Mouse (Mus musculus) bone marrow, adult 2 months (tissue): Measurements from ENCODE around the gene Poldip2. TPM values are rescaled to one million over a fixed set of nuclear protein-coding genes. Genes with fewer than 3 reads are reported as not detected.
"Not testable (repeated sequence)": the region's sequence is repeated elsewhere in the genome, so short reads cannot be mapped to it uniquely, and the experiment has no call there.

Experiments used
- H3K27ac ChIP-seq: fragments of 200-500 bp; 2 replicates; pipeline ENCODE4 v1.5.1; 2012; ENCODE audit warnings: low read depth, mild to moderate bottlenecking, control low read depth, inconsistent platforms, low read length; ENCODE audit not compliant: control insufficient read depth, poor library complexity, insufficient read depth
- H3K4me1 ChIP-seq: fragments of 200-500 bp; 2 replicates; pipeline ENCODE4 v1.6.1; 2011; ENCODE audit warnings: low read length; ENCODE audit not compliant: control insufficient read depth, insufficient read depth
- H3K4me3 ChIP-seq: fragments of 200-500 bp; replicated peaks from 2 replicates; pipeline ENCODE3; 2011; ENCODE audit warnings: mild to moderate bottlenecking, low read depth, low read length, control low read depth; ENCODE audit not compliant: control insufficient read depth
- CTCF ChIP-seq: fragments of 200-500 bp; IDR thresholded peaks from 2 replicates; pipeline ENCODE4 v1.5.1; 2011; ENCODE audit warnings: low read length, control low read depth; ENCODE audit not compliant: control insufficient read depth, insufficient read depth
- POLR2A ChIP-seq: fragments of 200-500 bp; IDR thresholded peaks from 2 replicates; pipeline ENCODE4 v1.6.1; 2011; ENCODE audit warnings: low read depth, mild to moderate bottlenecking, control low read depth, low read length, borderline replicate concordance; ENCODE audit not compliant: control insufficient read depth
- WGBS: fragments of 180-500 bp; shearing (Covaris S2); methylation state at CpG from one replicate; pipeline ENCODE4 v1.1.7; 2018; 5-methylcytosine and 5-hydroxymethylcytosine counted together
- polyA plus RNA-seq: library from polyadenylated mRNA; stranded (reverse); fragments of >200 nt; gene quantifications from 2 replicates; pipeline ENCODE4 v1.2.4, GENCODE M21; 2011; ENCODE audit warnings: low replicate concordance; ENCODE audit not compliant: missing spikeins, insufficient read depth, insufficient read length

Poldip2 gene
- polyA plus RNA-seq, 1 experiment: 19.0 TPM

DNA sequence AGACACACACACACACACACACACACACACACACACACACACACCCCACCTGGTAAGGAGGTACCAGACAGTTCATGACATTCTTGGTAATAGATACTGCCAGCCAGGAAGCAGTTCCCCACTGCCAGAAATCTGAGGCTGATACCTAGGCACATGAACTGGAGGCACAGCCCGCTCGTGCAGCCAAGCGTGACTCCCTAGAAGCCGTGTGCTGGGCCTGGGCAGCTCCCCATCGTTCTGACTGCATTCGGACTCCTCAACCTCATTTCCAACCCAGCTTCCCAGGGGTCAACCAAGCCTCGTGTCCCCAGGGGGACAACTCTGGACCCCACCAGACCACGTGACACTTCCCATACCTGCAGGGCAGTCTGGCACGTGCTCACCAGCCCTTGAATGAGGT, 16.7 kb downstream of the Poldip2 start:
- Histone ChIP-seq H3K4me3 (no peak overlapping the region), H3K27ac (no peak overlapping the region), H3K4me1 (no peaks in the 10 kb centered on the region)
- no peak for TF ChIP-seq POLR2A
- no peak for TF ChIP-seq CTCF
- 87% methylated on average over 9 of the region's 9 CpGs for WGBS

DNA sequence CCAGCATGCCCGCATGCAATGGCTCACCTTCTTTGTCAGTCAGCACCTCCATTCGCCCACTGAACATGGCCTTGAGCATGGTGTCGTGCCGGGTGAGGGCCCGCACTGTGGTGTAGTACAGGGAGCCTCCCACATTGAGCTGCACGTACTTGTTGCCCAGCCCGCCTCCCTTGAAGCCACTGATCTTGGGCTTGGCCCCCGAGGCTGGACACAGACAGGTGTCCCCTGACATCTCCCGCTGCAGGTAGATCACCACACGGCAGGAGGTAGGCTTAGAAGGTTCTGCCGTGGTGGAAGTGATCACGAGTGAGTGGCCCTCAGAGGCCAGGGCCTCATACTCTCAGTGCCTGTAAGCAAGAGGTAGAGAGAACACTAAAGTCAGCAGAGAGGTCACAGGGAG, 18.0 kb downstream of the Poldip2 start:
- H3K4me1 ChIP-seq: no peaks in the 10 kb centered on the region; the same call in 1 of the 2 replicates
- TF ChIP-seq CTCF (no peak), POLR2A (no peak)
- 82% methylated on average over 12 of the region's 12 CpGs for WGBS
- H3K27ac ChIP-seq: no peak overlapping the region
- H3K4me3 ChIP-seq: no peak overlapping the region

DNA sequence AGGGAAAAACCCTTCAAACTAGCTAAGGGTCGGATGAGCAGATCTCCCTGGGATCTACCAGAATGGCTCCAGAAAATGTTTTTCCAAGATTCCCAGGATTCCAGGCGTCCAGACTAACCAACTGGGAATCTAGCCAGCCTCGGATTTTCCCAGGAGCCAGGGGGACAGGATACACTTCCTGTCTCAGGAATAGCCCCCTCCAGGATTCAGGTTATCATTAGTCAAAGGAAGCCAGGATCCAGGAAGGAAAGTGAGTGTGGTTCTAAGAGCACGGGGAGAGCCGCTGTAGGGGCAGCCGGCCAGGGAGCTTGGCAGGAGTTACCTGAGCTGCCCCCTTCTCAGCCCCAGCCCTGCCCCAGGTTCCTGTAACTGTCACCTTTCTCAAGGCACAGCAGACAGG, 19.1 kb downstream of the Poldip2 start:
- TF ChIP-seq POLR2A (no peak), CTCF (no peak)
- H3K27ac ChIP-seq: no peak overlapping the region
- 78% methylated on average over 6 of the region's 6 CpGs for WGBS

DNA sequence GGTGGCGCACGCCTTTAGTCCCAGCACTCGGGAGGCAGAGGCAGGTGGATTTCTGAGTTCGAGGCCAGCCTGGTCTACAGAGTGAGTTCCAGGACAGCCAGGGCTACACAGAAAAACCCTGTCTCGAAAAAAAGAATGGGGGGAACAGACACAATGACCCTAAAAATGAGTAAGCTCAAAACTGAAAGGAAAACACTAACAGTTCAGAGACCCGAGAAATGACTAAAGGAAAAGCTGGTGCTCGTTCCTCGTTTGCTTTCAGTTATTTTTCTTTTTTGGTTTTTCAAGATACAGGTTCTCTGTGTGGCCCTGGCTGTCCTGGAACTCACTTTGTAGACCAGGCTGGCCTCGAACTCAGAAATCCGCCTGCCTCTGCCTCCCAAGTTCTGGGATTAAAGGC, 19.5 kb downstream of the Poldip2 start:
- not testable (repeated sequence) for H3K4me1 ChIP-seq, H3K27ac ChIP-seq, H3K4me3 ChIP-seq
- WGBS: 74% methylated on average over 10 of the region's 10 CpGs

More for the DNA sequence above, 19.1 kb downstream of the Poldip2 start:
- no peak overlapping the region for H3K4me3 ChIP-seq
- H3K4me1 ChIP-seq: no peaks in the 10 kb centered on the region; the same call in 1 of the 2 replicates

- H3K4me3 ChIP-seq: no peak overlapping the region
- H3K4me1 ChIP-seq: no peaks in the 10 kb centered on the region; the same call in 1 of the 2 replicates
- WGBS: 64% methylated on average over 4 of the region's 4 CpGs
- H3K27ac ChIP-seq: no peak overlapping the region
- no peak for TF ChIP-seq POLR2A
- TF ChIP-seq CTCF: no peak
These were observed 22.5 kb downstream of the Poldip2 start for GRCm38 (mm10) chr11:78534516-78534915.

DNA sequence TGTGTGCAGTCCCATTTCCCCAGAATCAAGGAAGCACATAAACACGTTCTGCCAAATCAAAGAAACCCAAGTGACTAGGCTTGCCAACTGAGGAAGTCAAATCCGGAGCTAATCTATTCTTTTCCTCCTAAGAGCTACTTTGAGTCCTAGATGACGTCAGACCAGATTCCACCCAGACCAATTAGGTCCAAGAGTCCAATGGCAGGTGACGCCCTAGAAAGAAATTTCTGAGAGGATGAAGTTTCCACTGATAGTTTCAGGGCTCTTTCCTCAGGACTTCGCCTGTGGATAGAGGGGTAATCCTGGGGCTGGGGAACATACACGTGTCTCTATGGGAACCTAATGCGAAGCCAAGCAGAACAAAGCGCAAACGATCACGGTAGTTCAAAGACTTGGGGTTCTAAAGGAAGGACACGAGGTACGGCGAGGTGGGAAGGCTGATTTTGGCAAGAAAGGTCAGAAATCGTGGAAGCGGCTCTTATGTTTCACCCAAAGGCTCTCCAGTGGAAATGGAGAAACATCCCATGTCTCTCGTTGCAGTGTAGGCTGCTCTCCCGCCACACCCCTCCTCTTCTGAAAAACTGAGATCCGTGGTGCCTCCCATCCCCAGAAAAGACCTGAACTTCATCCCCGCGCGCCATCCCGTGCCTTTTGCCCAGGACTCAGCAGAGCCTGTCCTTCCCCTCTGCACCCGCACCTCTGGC, 23.5 kb downstream of the Poldip2 start:
- no peaks in the 10 kb centered on the region; the same call in 1 of the 2 replicates for H3K4me1 ChIP-seq
- no peak for TF ChIP-seq CTCF
- no peak for TF ChIP-seq POLR2A
- WGBS: under 1% methylated on average over 23 of the region's 23 CpGs
- peak overlapping the region; percentile 82 for H3K4me3 ChIP-seq
- H3K27ac ChIP-seq: peak overlapping the region; percentile 56

DNA sequence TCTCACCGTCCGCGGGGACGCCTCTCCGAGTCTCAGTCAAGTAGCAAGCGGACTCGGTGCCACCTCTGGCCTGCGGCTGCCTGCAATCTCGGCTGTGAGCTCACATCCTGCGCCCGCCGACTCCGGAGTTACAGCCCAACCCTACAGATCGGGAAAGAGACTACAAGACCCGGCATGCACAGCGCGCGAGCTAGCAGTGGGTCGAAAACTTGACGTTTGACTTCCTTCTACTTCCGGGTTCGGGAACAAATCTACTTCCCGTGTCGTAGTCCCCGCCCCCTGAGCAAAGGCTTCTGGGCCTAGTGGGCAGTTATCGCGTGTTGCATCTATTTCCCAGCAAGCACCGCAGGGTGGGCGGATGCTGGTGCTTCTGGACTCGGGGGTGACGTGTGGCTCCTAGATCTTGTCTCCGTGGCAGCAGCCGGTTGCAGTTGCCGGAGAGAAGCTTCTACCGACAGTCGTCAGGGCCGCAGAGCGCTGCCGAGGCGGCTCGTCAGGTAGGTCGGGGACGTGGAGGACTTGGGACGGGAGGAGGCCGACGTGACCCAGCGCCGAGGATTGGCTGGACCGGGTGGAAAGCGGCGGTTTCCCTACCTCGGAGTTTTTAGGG, 24.2 kb downstream of the Poldip2 start, which contains the start of the genes Tnfaip1 and Ift20:
Gene Tnfaip1 (minus strand): TSS at position 253 of the 610 bp plus-strand sequence.
Gene Ift20 (plus strand): TSS at position 282 of the 610 bp plus-strand sequence.
- under 1% methylated on average over 52 of the region's 52 CpGs for WGBS
- Histone ChIP-seq H3K4me1 (no peaks in the 10 kb centered on the region; the same call in 1 of the 2 replicates), H3K27ac (peak within 1 kb of the TSS; percentile 78), H3K4me3 (peak within 1 kb of the TSS; percentile 82)
- TF ChIP-seq POLR2A: peak; percentile 83; the same call in 1 of the 2 replicates
- no peak for TF ChIP-seq CTCF

- Histone ChIP-seq H3K4me3 (peak overlapping the region; percentile 82), H3K4me1 (no peaks in the 10 kb centered on the region; the same call in 1 of the 2 replicates), H3K27ac (peak overlapping the region; percentile 78)
- WGBS: 2% methylated on average over 14 of the region's 14 CpGs
- TF ChIP-seq CTCF (no peak), POLR2A (no peak)
These were observed 24.7 kb downstream of the Poldip2 start for GRCm38 (mm10) chr11:78536690-78537084.
